Mouse (Mus musculus): Measurements from ENCODE around the gene Insyn1. TPM values are rescaled to one million over a fixed set of nuclear protein-coding genes. Genes with fewer than 3 reads are reported as not detected.

Insyn1 gene
- total RNA-seq, 2 experiments from 2014 or later = 10.6 to 12.0 TPM

GRCm38 (mm10) chr9:58532236-58532635 lies 43.8 kb downstream of the Insyn1 start:
- DNase-seq (ENCODE audit: low spot score in 2 of 2) = no peak

- no peak for DNase-seq (ENCODE audit: low spot score in 2 of 2)
Measured at GRCm38 (mm10) chr9:58533322-58533721, 44.9 kb downstream of the Insyn1 start.

GRCm38 (mm10) chr9:58534766-58535165 lies 46.4 kb downstream of the Insyn1 start:
- DNase-seq (ENCODE audit: low spot score in 2 of 2) = no peak

GRCm38 (mm10) chr9:58535447-58536134 lies 47.2 kb downstream of the Insyn1 start:
- DNase-seq (ENCODE audit: low spot score in 2 of 2) = no peak

- DNase-seq (ENCODE audit: low spot score in 2 of 2) = no peak
Measured at GRCm38 (mm10) chr9:58537774-58538173, 49.4 kb downstream of the Insyn1 start.

- peak; percentile 44 to 45 for DNase-seq (ENCODE audit: low spot score in 2 of 2)
Measured at GRCm38 (mm10) chr9:58539886-58540285, 51.5 kb downstream of the Insyn1 start.

- DNase-seq (ENCODE audit: low spot score in 2 of 2) = peak; percentile 64 to 76
Measured at GRCm38 (mm10) chr9:58541895-58542338, 53.5 kb downstream of the Insyn1 start.

GRCm38 (mm10) chr9:58544879-58545324 lies 56.5 kb downstream of the Insyn1 start:
- DNase-seq (ENCODE audit: low spot score in 2 of 2) = no peak

GRCm38 (mm10) chr9:58545428-58545827 lies 57.0 kb downstream of the Insyn1 start:
- no peak for DNase-seq (ENCODE audit: low spot score in 2 of 2)

GRCm38 (mm10) chr9:58546630-58547360 lies 58.4 kb downstream of the Insyn1 start:
- DNase-seq (ENCODE audit: low spot score in 2 of 2) = no peak

GRCm38 (mm10) chr9:58548897-58549296 lies 60.5 kb downstream of the Insyn1 start:
- no peak for DNase-seq (ENCODE audit: low spot score in 2 of 2)

Other genes with a start within 250 kb of the Insyn1 start
- 10 to 100 TPM; 16.1 to 17.9 TPM for gene Pml, start 238.8 kb upstream of the Insyn1 start, total RNA-seq (2021)
- gene Stoml1, start 235.4 kb upstream of the Insyn1 start, total RNA-seq (2021) = 10 to 100 TPM; 13.3 to 15.0 TPM
- 10 to 100 TPM; 19.9 to 28.1 TPM for gene Loxl1, start 175.4 kb upstream of the Insyn1 start, total RNA-seq (2021)
- gene Tbc1d21, start 118.1 kb upstream of the Insyn1 start, total RNA-seq (2021) = not detected
- gene Cd276, start 66.8 kb downstream of the Insyn1 start, total RNA-seq (2021) = 1 to 10 TPM; 7.0 to 8.1 TPM
- 100 to 1,000 TPM; 154 to 157 TPM for gene Nptn, start 93.6 kb downstream of the Insyn1 start, total RNA-seq (2021)